Mouse (Mus musculus) urinary bladder, postnatal 4 days (tissue): ENCODE data around the gene Pkp1.

Experiments
- DNase-seq, 2 experiments: peaks; one replicate each; pipeline ENCODE4 v3.0.0; 2021 to 2022; ENCODE audit warnings: low spot score in 2 of 2

Pkp1 gene

GRCm38 (mm10) chr1:135906736-135907135, 12.3 kb downstream of the Pkp1 start:
- DNase-seq: peak in 1 of 2 experiments; percentile 31

GRCm38 (mm10) chr1:135899991-135900515, 19.0 kb downstream of the Pkp1 start:
- DNase-seq: no peak

- no peak for DNase-seq
Measured at GRCm38 (mm10) chr1:135899295-135899694, 19.7 kb downstream of the Pkp1 start.

- DNase-seq: no peak
Measured at GRCm38 (mm10) chr1:135895367-135895766, 23.6 kb downstream of the Pkp1 start.

GRCm38 (mm10) chr1:135893377-135893776, 25.6 kb downstream of the Pkp1 start:
- no peak for DNase-seq

- DNase-seq: no peak
Measured at GRCm38 (mm10) chr1:135892764-135893163, 26.2 kb downstream of the Pkp1 start.

- no peak for DNase-seq
Measured at GRCm38 (mm10) chr1:135892233-135892632, 26.8 kb downstream of the Pkp1 start.

- DNase-seq: no peak
Measured at GRCm38 (mm10) chr1:135891424-135892216, 27.4 kb downstream of the Pkp1 start.

GRCm38 (mm10) chr1:135889461-135890185, 29.4 kb downstream of the Pkp1 start:
- DNase-seq: no peak

GRCm38 (mm10) chr1:135882385-135883109, 36.5 kb downstream of the Pkp1 start:
- DNase-seq: peak in 1 of 2 experiments; percentile 66

- DNase-seq: no peak
Measured at GRCm38 (mm10) chr1:135877248-135877647, 41.8 kb downstream of the Pkp1 start.

- DNase-seq: no peak
Measured at GRCm38 (mm10) chr1:135872991-135873390, 46.0 kb downstream of the Pkp1 start.

- no peak for DNase-seq
Measured at GRCm38 (mm10) chr1:135868570-135868969, 50.4 kb downstream of the Pkp1 start.

- DNase-seq: peak; percentile 74 to 92
Measured at GRCm38 (mm10) chr1:135865518-135866194, 53.4 kb downstream of the Pkp1 start.

- no peak for DNase-seq
Measured at GRCm38 (mm10) chr1:135864830-135865229, 54.2 kb downstream of the Pkp1 start.

- no peak for DNase-seq
Measured at GRCm38 (mm10) chr1:135863786-135864335, 55.1 kb downstream of the Pkp1 start.

GRCm38 (mm10) chr1:135862561-135862960, 56.4 kb downstream of the Pkp1 start:
- DNase-seq: no peak

- no peak for DNase-seq
Measured at GRCm38 (mm10) chr1:135861980-135862552, 56.9 kb downstream of the Pkp1 start.

GRCm38 (mm10) chr1:135861091-135861490, 57.9 kb downstream of the Pkp1 start:
- DNase-seq: no peak

GRCm38 (mm10) chr1:135858533-135858932, 60.5 kb downstream of the Pkp1 start:
- DNase-seq: no peak
